Mouse (Mus musculus) CH12.LX (cell line): ENCODE measurements around the gene Mdfi.

Experiments
- CTCF ChIP-seq, 2 experiments: IDR thresholded peaks in 1 of 2; conservative IDR thresholded peaks in 1 of 2; 2 replicates each; pipeline ENCODE4 v1.5.1; 2011 to 2012; ENCODE audit warnings: low read depth in 2 of 2, low read length in 2 of 2, improper control_type of control experiment in 1 of 2, inconsistent platforms in 1 of 2, mild to moderate bottlenecking in 1 of 2, moderate library complexity in 1 of 2
- E2F4 ChIP-seq: IDR thresholded peaks from 2 replicates; pipeline ENCODE4 v1.6.1; 2011; ENCODE audit warnings: low read depth, low read length, improper control_type of control experiment; ENCODE audit not compliant: insufficient replicate concordance
- EP300 ChIP-seq: IDR thresholded peaks from 2 replicates; pipeline ENCODE4 v1.6.1; 2011; ENCODE audit warnings: low read length, improper control_type of control experiment
- ETS1 ChIP-seq: conservative IDR thresholded peaks from 2 replicates; pipeline ENCODE4 v1.6.1; 2012; ENCODE audit warnings: low read depth, mild to moderate bottlenecking, inconsistent platforms, low read length, improper control_type of control experiment, moderate library complexity
- GABPA ChIP-seq: IDR thresholded peaks from 2 replicates; pipeline ENCODE4 v1.6.1; 2012; ENCODE audit warnings: low read depth, low read length, improper control_type of control experiment, inconsistent platforms; ENCODE audit not compliant: insufficient replicate concordance
- POLR2A ChIP-seq: IDR thresholded peaks from 2 replicates; pipeline ENCODE4 v1.6.1; 2011; ENCODE audit warnings: low read depth, mild to moderate bottlenecking, improper control_type of control experiment, low read length
- POLR2AphosphoS2 ChIP-seq: IDR thresholded peaks from 2 replicates; pipeline ENCODE4 v1.6.1; 2011; ENCODE audit warnings: low read depth, low read length, improper control_type of control experiment
- TBP ChIP-seq: conservative IDR thresholded peaks from 2 replicates; pipeline ENCODE4 v1.6.1; 2011; ENCODE audit warnings: low read depth, low read length, improper control_type of control experiment
- UBTF ChIP-seq: IDR thresholded peaks from 2 replicates; pipeline ENCODE4 v1.6.1; 2012; ENCODE audit warnings: low read depth, mild to moderate bottlenecking, inconsistent platforms, low read length, improper control_type of control experiment, moderate library complexity
- USF2 ChIP-seq: conservative IDR thresholded peaks from 2 replicates; pipeline ENCODE4 v1.6.1; 2011; ENCODE audit warnings: low read depth, low read length, improper control_type of control experiment

GRCm38 (mm10) chr17:47782486-47782885, 52.0 kb downstream of the Mdfi start:
- no peak for TF ChIP-seq CTCF (conservative IDR thresholded peaks at IDR 0.05 in 1 of 2, IDR thresholded peaks at IDR 0.05 in 1 of 2; ENCODE audit: low read depth in 2 of 2, low read length in 2 of 2)
- TF ChIP-seq POLR2A, result no peak
- no peak for TF ChIP-seq EP300
- TF ChIP-seq USF2, result no peak
- TF ChIP-seq ETS1, result no peak
- no peak for TF ChIP-seq GABPA
- no peak for TF ChIP-seq TBP
- TF ChIP-seq E2F4, result no peak
- no peak for TF ChIP-seq UBTF
- no peak for TF ChIP-seq POLR2AphosphoS2
